Mouse (Mus musculus): ENCODE data around the gene 2010003K11Rik.

DNA sequence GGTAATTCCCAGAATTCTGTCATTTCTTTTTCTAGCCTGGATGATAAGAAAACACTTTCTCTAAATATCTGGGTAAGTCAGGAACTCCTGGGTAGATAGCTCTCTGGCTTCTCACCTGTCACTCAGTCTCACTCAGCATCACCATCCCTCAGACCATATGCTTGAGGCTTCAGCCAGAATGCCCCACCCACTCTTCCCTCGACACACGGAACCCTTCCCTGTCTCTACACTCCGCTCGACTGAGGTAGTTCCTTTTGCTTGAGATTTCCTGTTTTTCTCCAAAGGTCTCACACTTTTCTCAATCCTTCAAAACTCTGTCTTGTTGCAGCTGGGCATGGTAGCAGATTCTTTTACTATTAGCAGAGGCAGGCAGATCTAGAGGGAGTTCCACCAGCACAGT lies 17.1 kb downstream of the 2010003K11Rik start:
- TF ChIP-seq POLR2AphosphoS2 (IDR thresholded peaks at IDR 0.05; ENCODE audit: low read depth, low read length) (no peak), CTCF (conservative IDR thresholded peaks at IDR 0.05 in 1 of 2, IDR thresholded peaks at IDR 0.05 in 1 of 2; ENCODE audit: low read depth in 2 of 2, low read length in 2 of 2) (no peak), POLR2A (IDR thresholded peaks at IDR 0.05; ENCODE audit: low read depth, low read length) (no peak), ZNF384 (IDR thresholded peaks at IDR 0.05; ENCODE audit: low read depth, low read length) (no peak), RCOR1 (conservative IDR thresholded peaks at IDR 0.05; ENCODE audit: low read depth, low read length) (no peak), JUND (conservative IDR thresholded peaks at IDR 0.05; ENCODE audit: low read depth, low read length) (no peak)
